Mouse (Mus musculus): Measurements from ENCODE around the gene Mrps7. TPM values are rescaled to one million over a fixed set of nuclear protein-coding genes. Genes with fewer than 3 reads are reported as not detected.

Mrps7 gene
- polyA plus RNA-seq, 1 experiment from 2014 or later, result 82.8 TPM

Other genes with a start within 250 kb of the Mrps7 start
- gene Hid1, start 236.2 kb upstream of the Mrps7 start, polyA plus RNA-seq (2014; fragmentation: Nextera tagmentation; extraction: Ambion mirVana), result 10.3 and 10.5 TPM in 2 replicates
- 11.7 and 12.3 TPM in 2 replicates for gene Cdr2l, start 222.0 kb upstream of the Mrps7 start, polyA plus RNA-seq (2014; fragmentation: Nextera tagmentation; extraction: Ambion mirVana)
- gene Mrpl58, start 200.2 kb upstream of the Mrps7 start, polyA plus RNA-seq (2014; fragmentation: Nextera tagmentation; extraction: Ambion mirVana), result 175 and 185 TPM in 2 replicates
- gene Atp5h, start 184.0 kb upstream of the Mrps7 start, polyA plus RNA-seq (2014; fragmentation: Nextera tagmentation; extraction: Ambion mirVana), result 841 and 943 TPM in 2 replicates
- 21.8 and 22.6 TPM in 2 replicates for gene Kctd2, start 183.8 kb upstream of the Mrps7 start, polyA plus RNA-seq (2014; fragmentation: Nextera tagmentation; extraction: Ambion mirVana)
- gene Trim80, start 163.4 kb upstream of the Mrps7 start, polyA plus RNA-seq (2014; fragmentation: Nextera tagmentation; extraction: Ambion mirVana), result 0.11 TPM in 1 of 2 replicates, not detected in the other
- gene Slc16a5, start 141.5 kb upstream of the Mrps7 start, polyA plus RNA-seq (2014; fragmentation: Nextera tagmentation; extraction: Ambion mirVana), result 0.15 and 0.18 TPM in 2 replicates
- 7.6 TPM in 2 replicates for gene Armc7, start 128.3 kb upstream of the Mrps7 start, polyA plus RNA-seq (2014; fragmentation: Nextera tagmentation; extraction: Ambion mirVana)
- gene Nt5c, start 112.1 kb upstream of the Mrps7 start, polyA plus RNA-seq (2014; fragmentation: Nextera tagmentation; extraction: Ambion mirVana), result 70.9 and 74.8 TPM in 2 replicates
- gene Jpt1, start 89.5 kb upstream of the Mrps7 start, polyA plus RNA-seq (2014; fragmentation: Nextera tagmentation; extraction: Ambion mirVana), result 576 and 619 TPM in 2 replicates
- 838 and 864 TPM in 2 replicates for gene Sumo2, start 67.6 kb upstream of the Mrps7 start, polyA plus RNA-seq (2014; fragmentation: Nextera tagmentation; extraction: Ambion mirVana)
- gene Nup85, start 39.5 kb upstream of the Mrps7 start, polyA plus RNA-seq (2014; fragmentation: Nextera tagmentation; extraction: Ambion mirVana), result 128 and 143 TPM in 2 replicates
- gene Gga3, start 126 bp downstream of the Mrps7 start, polyA plus RNA-seq (2014; fragmentation: Nextera tagmentation; extraction: Ambion mirVana), result 16.5 and 17.9 TPM in 2 replicates
- gene Mif4gd, start 9.0 kb downstream of the Mrps7 start, polyA plus RNA-seq (2014; fragmentation: Nextera tagmentation; extraction: Ambion mirVana), result 22.7 and 28.5 TPM in 2 replicates
- 23.4 and 24.6 TPM in 2 replicates for gene Slc25a19, start 24.4 kb downstream of the Mrps7 start, polyA plus RNA-seq (2014; fragmentation: Nextera tagmentation; extraction: Ambion mirVana)
- gene Grb2, start 104.7 kb downstream of the Mrps7 start, polyA plus RNA-seq (2014; fragmentation: Nextera tagmentation; extraction: Ambion mirVana), result 66.7 TPM in 2 replicates
- 15.4 and 18.2 TPM in 2 replicates for gene Tmem94, start 161.5 kb downstream of the Mrps7 start, polyA plus RNA-seq (2014; fragmentation: Nextera tagmentation; extraction: Ambion mirVana)
- 16.2 and 16.8 TPM in 2 replicates for gene Caskin2, start 209.7 kb downstream of the Mrps7 start, polyA plus RNA-seq (2014; fragmentation: Nextera tagmentation; extraction: Ambion mirVana)
- gene Tsen54, start 210.8 kb downstream of the Mrps7 start, polyA plus RNA-seq (2014; fragmentation: Nextera tagmentation; extraction: Ambion mirVana), result 21.2 and 26.8 TPM in 2 replicates
- gene Llgl2, start 220.1 kb downstream of the Mrps7 start, polyA plus RNA-seq (2014; fragmentation: Nextera tagmentation; extraction: Ambion mirVana), result 11.9 and 12.1 TPM in 2 replicates

All from embryonic facial prominence, embryonic 14.5 days (tissue).